Mouse (Mus musculus): ENCODE measurements around the gene Ppp1r13b.

The Ppp1r13b gene

DNA sequence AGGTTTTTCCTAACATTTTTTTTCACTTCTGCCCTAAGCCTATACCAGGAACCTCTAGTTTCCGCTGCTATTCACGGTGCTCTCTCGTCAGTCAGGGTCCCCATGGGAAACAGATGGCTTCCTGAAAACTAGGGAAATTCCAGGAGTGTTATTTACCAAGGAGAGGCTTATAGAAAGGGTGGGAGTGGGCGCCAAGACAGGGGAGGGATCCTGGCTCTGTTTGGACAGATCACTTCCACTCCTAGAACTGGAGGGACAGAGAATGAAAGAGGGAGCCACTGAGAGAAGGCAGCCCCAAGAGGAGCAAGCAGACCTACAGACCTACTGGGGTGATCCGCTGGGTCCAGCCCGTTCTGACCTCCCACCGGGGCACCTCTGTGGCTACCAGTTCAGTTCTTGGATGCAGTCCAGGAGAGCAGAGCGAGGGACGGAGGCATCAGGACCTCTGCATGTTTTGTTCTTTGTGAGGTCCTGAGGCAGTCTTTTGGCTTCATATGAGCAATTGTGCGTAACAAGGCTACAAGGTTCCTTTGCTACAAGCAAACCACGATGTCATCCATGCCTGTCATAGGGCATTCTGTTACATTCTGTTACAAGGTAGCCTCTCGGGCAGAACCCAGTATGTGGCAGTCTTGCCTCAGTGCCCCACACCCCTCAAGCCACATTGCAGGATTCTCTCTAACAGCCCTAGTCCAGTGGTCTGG is 8.8 kb upstream of the Ppp1r13b start:
- DNase-seq (ENCODE audit: low read depth, low spot score) = no peak

DNA sequence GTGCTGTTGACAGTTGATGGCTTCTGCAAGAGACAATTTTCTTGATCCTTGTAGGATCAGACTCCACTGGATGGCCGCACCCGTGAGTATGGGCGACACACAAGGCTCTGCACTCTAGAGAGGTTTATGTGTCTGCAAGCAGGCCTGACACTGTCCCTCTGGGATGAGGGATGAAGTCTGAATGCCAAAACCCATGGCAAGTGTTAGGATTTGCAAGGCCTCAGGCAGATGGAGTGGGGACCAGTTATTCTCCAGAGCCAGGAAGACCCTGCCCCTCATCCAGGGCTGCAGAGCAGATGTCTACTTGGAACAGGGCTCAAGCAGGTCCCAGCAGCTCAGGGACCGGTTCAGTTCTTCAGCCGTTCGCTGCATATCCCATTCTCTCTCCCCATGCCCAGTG is 7.9 kb upstream of the Ppp1r13b start:
- no peak for DNase-seq (ENCODE audit: low read depth, low spot score)

DNA sequence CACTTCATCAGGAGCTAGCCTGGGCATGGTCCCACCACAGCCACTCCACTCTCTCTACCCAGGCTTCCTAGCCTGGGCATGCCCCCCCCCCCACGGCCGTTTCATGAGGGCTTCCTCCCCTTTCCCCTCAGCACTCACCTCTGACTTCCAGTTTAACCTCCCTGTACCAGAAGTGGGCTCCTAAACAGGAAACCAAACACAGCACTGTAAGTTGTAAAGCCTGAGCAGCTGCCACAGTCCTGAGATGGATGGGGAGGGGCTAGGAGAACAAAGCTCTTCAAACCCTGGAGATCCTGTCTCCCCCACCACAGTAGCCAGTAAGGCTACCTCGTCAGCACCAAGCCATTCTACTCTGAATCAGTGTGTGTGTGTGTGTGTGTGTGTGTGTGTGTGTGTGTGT is 6.1 kb upstream of the Ppp1r13b start:
- no peak for DNase-seq (ENCODE audit: low read depth, low spot score)

DNA sequence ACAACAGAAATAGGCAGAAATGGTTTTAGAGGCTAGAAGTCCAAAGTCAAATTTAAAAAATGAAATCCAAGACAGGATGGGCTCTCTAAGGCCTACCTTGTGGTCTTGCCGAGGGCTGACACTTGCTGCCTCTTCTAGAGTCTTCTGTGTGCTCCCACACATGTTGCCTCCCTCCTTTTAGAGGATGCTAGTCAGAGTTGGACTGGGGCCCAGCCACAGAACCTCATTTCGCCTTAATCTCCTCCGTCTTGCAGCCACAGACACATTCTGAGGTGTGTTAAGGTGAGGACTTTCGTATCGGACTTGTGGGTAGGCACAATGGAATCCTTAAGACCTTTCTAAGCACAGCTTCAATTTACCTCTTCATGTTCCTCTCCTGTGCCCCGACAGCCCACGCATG is 4.9 kb upstream of the Ppp1r13b start:
- no peak for DNase-seq (ENCODE audit: low read depth, low spot score)

DNA sequence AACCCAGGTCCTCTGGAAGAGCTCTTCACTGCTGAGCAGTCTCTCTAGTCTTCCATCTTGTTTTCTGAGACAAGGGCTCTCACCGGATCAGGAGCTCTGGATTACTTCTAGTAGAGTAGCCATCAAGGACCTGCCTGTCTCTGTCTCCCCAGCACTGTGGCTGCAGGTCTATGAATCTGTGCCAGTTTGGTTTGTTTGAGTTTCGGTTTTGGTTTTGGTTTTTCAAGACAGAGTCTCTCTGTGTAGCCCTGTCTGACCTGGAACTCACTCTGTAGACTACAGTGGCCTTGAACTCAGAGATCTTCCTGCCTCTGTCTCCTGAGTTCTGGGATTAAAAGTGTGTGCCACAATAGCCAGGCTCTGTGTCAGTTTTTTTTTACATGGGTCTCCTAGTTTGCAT is 3.9 kb upstream of the Ppp1r13b start:
- DNase-seq (ENCODE audit: low read depth, low spot score) = no peak

DNA sequence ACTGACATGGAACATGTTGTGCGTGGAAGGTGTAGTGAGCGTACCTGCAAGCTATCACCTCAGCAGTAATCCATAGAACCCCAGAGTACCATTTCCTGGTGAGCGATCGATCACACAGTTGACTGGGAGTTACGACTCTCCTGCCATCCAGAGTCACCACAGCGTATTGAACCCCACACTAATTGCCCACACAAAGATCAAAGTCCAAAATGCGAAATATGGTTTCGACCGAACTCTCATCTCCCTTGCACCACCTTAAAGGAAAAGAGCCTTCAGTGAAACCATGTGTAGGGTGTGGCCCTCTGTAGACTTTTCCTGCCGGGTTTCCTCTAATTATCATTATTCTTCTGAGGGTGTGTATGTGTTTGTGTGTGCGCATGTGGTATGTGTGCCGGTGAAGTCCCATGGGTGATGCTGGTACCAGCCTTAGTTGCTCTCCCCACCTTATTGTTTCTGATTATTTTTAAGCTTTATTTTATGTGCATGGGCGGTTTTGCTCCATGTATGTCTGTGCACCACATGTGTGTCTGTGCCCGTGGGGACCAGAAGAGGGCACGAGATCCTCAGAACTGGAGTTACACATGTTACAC is 3.4 kb upstream of the Ppp1r13b start:
- DNase-seq (ENCODE audit: low read depth, low spot score) = no peak

DNA sequence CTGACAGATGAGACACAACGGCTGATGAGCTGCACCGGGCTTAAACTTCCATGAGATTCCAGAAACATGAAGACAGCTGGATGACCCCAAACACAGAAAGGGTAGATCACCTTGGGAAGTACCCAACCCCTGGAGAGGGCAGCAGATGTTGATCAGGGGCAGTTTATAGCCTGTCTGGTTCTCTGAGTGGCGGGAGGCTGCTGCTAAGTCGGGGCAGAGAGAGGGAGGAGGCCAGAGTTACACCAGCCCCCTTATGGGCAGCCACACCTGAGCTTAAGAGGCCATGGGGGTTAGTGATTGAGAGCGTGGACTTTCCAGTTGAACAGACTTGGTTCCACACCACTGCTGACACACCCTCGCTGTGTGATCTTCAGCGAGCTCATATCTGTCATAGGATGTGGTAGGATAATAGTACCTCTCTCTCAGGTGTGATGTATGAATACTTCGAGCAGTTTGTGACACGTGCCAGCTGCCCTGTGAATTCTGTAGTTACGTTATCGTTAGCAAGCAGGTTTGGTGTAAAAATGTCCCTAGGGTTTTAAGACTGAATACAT is 1.2 kb upstream of the Ppp1r13b start:
- DNase-seq (ENCODE audit: low read depth, low spot score) = no peak

DNA sequence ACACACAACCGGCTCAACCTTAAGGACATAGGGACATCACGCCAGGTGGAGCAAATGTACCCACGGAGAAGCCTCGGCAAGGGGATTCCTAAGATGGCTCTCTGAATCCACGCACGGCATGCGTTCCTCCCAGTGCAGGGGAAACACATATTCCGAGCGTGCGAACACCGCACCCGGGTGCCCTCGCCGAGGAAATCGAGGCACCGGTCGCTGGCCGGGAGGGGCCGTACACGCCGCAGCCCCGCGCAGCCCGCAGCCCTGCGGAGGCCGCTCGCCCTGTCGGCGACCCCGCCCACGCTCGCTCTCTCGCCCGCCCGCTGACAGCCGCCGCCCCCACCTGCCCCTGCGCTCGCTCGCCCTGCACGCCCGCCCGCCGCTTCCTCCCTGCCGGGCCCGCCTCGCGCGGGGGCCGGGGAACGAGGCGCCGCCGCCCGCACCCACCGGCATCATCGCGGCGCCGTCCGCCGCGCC is 454 bp downstream of the Ppp1r13b start:
- DNase-seq (ENCODE audit: low read depth, low spot score) = no peak

DNA sequence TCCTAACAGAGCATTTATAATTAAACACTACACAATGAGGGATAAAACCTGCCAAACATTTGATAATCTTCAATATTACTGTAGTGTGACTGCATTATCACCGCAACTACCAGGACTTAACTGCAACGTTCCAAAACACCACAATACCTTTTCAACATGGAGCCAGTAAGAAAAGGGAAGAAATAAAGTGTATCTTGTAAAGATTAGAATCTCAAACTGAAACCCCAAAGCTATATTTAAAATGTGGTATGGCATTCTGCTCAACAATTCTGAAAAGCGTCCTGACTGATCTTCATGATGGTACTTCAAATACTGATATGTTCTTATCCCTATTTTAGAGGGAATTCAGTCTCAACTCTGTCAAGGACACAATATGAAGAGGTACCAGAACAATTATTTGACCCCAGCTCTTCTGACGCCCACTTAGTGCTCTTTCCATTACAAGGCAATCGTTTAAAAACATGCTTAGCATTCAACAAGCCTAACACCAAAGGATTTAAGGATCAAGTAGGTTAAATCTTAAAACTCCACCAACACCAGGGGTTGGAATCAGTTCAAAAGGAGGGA is 1.5 kb downstream of the Ppp1r13b start:
- no peak for DNase-seq (ENCODE audit: low read depth, low spot score)

DNA sequence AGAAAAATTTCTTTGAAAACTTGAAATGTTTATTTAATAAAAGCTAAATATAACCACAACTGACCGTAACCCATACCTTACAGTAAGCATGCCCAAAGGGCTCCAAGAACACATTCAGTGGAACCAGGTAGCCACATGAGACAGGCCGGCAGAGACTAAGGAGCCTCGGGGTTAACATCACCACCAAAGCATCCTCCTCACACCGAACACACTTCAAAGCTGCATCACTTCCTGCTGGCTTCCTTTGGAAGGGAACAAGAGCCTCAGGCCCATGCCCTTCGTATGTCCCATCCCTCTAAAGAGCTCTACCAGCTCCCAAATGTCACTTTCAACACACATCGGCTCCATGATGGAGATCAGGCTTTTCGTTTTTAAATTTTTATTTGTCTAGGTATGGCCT is 5.4 kb downstream of the Ppp1r13b start:
- no peak for DNase-seq (ENCODE audit: low read depth, low spot score)

- no peak for DNase-seq (ENCODE audit: low read depth, low spot score)
These were observed 6.6 kb downstream of the Ppp1r13b start for GRCm38 (mm10) chr12:111901105-111901875.

- no peak for DNase-seq (ENCODE audit: low read depth, low spot score)
These were observed 8.3 kb downstream of the Ppp1r13b start for GRCm38 (mm10) chr12:111899646-111900045.

DNA sequence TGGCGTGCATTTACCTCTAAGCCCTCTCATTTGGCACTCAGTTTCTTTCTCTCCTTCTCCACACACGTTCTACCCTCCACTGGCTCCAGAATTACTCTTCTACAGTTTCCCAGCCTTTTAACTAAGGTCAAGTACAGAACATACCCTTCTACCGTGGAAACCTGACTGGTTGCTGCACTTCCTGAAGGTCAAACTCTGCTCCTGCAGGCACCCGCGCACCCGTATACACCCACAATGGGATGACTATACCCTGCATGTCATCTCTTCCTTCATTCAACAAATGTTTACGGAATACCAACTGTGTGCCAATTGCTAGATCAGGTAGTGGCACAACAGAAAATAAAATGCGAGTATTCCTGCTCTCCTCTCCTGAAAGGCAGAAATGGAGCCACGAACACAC is 9.2 kb downstream of the Ppp1r13b start:
- DNase-seq (ENCODE audit: low read depth, low spot score) = no peak

DNA sequence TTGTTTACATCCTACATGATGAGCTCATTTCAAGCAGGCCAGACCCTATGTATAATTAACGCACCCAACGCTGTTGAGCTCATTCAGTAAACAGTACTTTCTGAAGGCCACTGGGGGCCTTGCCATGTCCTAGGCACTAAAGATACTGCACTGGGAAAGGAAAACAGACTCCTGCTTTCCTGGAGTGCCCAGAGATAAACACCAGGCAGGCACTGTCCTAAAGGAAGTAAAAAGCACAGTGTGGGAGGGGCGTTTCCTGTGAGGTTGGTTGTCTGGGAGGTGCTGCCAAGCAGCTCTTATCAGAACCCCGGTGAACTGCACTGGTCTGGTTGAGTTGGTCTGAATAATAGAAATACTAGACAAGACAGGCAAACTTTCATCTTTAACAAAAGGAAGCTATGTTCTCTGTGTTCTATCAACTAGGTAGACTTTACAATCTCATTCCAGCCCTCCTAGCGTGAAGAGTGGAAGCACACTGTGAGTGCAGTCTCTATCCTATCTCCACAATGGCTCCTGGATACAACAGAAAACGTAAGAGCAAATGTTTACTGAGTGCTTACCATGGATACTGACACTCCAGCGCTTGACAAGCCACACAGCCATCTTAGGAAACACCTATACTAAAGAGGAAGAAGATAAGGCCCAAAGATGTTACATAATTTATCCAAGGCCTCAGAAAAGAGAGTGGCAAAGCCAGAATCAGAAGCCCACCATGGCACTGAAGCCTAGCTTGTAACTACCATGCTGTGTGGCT is 10.8 kb downstream of the Ppp1r13b start:
- DNase-seq (ENCODE audit: low read depth, low spot score) = no peak

- DNase-seq (ENCODE audit: low read depth, low spot score) = no peak
These were observed 13.8 kb downstream of the Ppp1r13b start for GRCm38 (mm10) chr12:111894082-111894481.

DNA sequence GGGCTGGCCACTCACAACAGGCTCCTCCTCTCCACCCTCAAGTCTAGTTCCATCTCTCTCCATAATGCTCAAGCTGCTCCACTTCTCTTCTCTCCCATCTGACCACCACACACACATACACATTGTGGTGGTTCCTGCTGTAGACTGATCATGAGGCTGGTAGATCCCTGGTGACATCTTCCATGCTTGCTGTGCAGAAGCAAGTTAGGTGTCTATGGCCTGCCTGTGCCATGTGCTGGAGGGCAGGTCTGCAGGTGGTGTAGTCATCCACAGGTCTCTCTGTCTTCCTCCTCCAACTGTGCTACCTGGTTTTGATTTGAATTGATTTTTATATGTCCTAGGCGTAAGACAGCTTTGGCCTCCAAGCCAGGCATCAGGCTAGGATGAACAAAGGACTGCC is 14.9 kb downstream of the Ppp1r13b start:
- DNase-seq (ENCODE audit: low read depth, low spot score) = no peak

DNA sequence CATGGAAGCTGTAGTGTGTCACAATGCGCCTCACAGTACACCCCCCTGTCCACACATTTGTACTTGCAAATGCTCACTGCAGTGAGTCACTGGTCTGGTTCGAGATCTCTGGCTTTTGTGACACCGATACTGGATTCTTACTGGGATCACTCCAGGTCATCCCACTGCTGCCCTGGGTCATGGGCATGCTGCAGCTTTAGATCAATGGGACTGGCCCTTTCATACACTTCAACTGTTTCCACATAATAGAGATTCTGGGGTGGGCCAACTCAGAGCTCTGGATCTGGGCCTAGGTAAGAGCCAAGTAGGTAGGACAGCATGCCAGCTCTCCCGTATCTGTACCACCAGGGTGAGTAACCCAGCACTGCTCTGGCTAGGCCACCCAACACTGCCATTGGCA is 16.1 kb downstream of the Ppp1r13b start:
- no peak for DNase-seq (ENCODE audit: low read depth, low spot score)

DNA sequence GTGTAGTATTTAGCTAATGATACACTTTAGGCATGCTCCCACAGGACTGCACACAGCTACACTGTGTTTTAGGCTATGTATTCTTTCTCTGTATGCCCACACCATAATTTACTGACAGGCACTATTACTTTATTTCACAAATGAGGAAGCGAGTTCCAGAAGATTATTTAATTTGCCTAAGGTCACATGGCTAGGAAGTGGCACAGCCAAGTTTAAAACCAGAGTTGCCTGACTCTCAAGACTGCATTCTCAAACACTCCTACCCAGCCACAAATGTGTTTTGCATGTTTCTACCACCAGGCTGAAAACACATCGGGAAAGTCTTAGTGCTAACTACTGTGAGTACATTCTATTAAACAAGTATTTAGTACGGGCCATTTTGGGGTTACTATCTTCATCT is 18.7 kb downstream of the Ppp1r13b start:
- DNase-seq (ENCODE audit: low read depth, low spot score) = no peak

GRCm38 (mm10) chr12:111888303-111888864 is 19.5 kb downstream of the Ppp1r13b start:
- DNase-seq (ENCODE audit: low read depth, low spot score) = no peak

- DNase-seq (ENCODE audit: low read depth, low spot score) = no peak
These were observed 20.9 kb downstream of the Ppp1r13b start for GRCm38 (mm10) chr12:111887005-111887404.

DNA sequence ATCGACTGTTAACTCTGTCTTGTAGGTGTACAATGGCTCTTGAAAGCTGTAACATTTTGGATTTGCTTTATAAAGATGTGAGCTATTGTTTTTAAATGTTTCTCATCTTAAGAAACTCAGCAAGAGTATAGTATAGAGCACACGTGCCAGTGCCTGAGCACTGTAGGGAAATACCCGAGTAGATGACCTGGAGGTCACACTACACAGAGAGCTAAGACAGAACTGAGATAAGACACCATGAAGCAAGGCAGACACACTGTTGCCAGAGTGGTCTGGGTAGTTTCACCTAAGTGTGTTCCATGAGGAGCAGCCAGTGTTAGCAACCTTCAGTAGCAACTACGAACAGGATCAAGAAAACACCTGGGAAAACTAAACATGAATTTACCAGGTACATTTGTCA is 25.1 kb downstream of the Ppp1r13b start:
- no peak for DNase-seq (ENCODE audit: low read depth, low spot score)
